Mouse (Mus musculus): Measurements from ENCODE around the gene Kpna7. TPM values are rescaled to one million over a fixed set of nuclear protein-coding genes. Genes with fewer than 3 reads are reported as not detected.
A peak's percentile ranks its signal among the peaks of the same experiment; 100 is the strongest.
"Not testable (repeated sequence)": the region's sequence is repeated elsewhere in the genome, so short reads cannot be mapped to it uniquely, and the experiment has no call there.

Gene Kpna7
- polyA plus RNA-seq, 1 experiment from 2014 or later, result not detected

DNA sequence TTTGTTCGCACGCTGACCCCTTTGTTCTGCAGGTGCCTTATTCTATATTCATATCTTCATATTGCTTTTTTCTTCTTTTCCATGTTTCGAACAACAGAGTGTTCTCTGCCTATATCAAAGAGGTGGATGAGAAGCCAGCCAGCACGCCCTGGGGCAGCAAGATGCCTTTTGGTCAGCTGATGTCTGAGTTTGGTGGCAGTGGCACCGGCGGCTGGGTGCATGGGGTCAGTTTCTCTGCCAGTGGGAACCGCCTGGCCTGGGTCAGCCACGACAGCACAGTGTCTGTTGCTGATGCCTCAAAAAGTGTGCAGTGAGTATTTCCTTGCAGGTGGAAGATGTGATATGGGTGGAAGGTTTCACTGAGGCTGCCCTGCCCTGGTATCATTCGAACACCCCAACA, 17.1 kb upstream of the Kpna7 start:
- no peak overlapping the region for H3K27ac ChIP-seq
- H3K4me3 ChIP-seq (replicated peaks), result no peak overlapping the region
- no peaks in the 10 kb centered on the region for H3K27me3 ChIP-seq
- H3K4me1 ChIP-seq, result no peaks in the 10 kb centered on the region
- no peak overlapping the region for H3K9ac ChIP-seq
- ATAC-seq (replicated peaks; ENCODE audit: low FRiP score), result no peak
- WGBS, result 95% methylated on average over 9 of the region's 9 CpGs
- no peak overlapping the region for H3K4me2 ChIP-seq
- H3K36me3 ChIP-seq, result peaks cover 99% of the 10 kb centered on the region
- no peaks in the 10 kb centered on the region for H3K9me3 ChIP-seq (replicated peaks)

DNA sequence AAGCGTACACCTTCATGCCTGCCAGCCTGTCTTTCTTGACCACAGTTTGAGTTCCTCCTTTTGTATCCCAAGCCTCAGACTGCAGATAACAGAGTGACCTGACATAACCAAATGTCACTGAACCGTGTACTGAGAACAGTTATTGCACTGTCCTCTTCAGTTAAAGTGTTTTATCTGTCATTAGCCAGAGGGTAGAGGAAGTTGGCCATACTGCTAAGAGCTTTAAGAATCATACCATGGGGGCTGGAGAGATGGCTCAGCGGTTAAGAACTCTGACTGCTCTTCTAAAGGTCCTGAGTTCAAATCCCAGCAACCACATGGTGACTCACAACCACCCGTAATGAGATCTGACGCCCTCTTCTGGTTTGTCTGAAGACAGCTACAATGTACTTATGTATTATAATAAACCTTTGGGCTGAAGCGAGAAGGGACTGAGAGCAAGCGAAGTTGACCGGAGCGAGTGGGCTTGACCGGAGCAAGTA, 14.6 kb upstream of the Kpna7 start:
- H3K27me3 ChIP-seq, result no peaks in the 10 kb centered on the region
- H3K4me2 ChIP-seq, result no peak overlapping the region
- H3K9me3 ChIP-seq (replicated peaks), result no peaks in the 10 kb centered on the region
- no peak overlapping the region for H3K27ac ChIP-seq
- no peak overlapping the region for H3K4me3 ChIP-seq (replicated peaks)
- ATAC-seq (replicated peaks; ENCODE audit: low FRiP score), result no peak
- no peak overlapping the region for H3K9ac ChIP-seq
- H3K36me3 ChIP-seq, result peaks cover 99% of the 10 kb centered on the region
- H3K4me1 ChIP-seq, result no peaks in the 10 kb centered on the region
- WGBS, result 93% methylated on average over 10 of the region's 10 CpGs

- no peak overlapping the region for H3K4me2 ChIP-seq
- no peak overlapping the region for H3K27ac ChIP-seq
- H3K4me3 ChIP-seq (replicated peaks), result no peak overlapping the region
- H3K9ac ChIP-seq, result no peak overlapping the region
- H3K9me3 ChIP-seq (replicated peaks), result no peaks in the 10 kb centered on the region
- 82% methylated on average over 4 of the region's 4 CpGs for WGBS
- no peak for ATAC-seq (replicated peaks; ENCODE audit: low FRiP score)
- H3K27me3 ChIP-seq, result no peaks in the 10 kb centered on the region
- peaks cover 99% of the 10 kb centered on the region for H3K36me3 ChIP-seq
- H3K4me1 ChIP-seq, result no peaks in the 10 kb centered on the region
Measured at GRCm38 (mm10) chr5:145096195-145096594, 12.4 kb upstream of the Kpna7 start.

GRCm38 (mm10) chr5:145089878-145090277, 6.0 kb upstream of the Kpna7 start:
- WGBS, result 92% methylated on average over 3 of the region's 3 CpGs
- no peak for ATAC-seq (replicated peaks; ENCODE audit: low FRiP score)
- H3K4me3 ChIP-seq (replicated peaks), result no peak overlapping the region

DNA sequence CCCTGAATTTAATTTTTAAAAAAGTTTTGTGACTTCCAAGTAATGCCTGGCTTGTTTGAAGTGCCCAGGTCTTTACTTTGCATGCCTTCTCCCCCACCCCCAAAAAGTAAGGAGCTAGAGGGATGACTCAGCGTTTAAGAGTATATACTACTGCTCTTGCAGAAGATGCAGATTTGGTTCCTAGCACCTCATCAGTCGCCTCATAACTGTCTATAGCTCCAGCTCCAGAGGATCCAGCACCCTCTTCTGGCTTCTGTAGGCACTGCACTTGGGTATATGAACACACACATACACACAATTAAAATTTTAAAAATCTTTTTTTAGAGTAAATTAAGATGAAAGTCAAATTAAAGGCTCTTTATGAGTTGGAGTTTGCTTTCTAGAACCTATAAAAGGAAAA, 4.4 kb upstream of the Kpna7 start:
- Histone ChIP-seq H3K9me3 (replicated peaks) (no peaks in the 10 kb centered on the region), H3K4me1 (peaks cover 15% of the 10 kb centered on the region), H3K27ac (no peak overlapping the region), H3K27me3 (no peaks in the 10 kb centered on the region), H3K4me2 (no peak overlapping the region), H3K9ac (no peak overlapping the region), H3K4me3 (replicated peaks) (no peak overlapping the region), H3K36me3 (peaks cover 43% of the 10 kb centered on the region)
- WGBS, result 93% methylated on average over 2 of the region's 2 CpGs
- ATAC-seq (replicated peaks; ENCODE audit: low FRiP score), result no peak

More at GRCm38 (mm10) chr5:145089878-145090277, 6.0 kb upstream of the Kpna7 start:
- Histone ChIP-seq H3K9ac (no peak overlapping the region), H3K27ac (no peak overlapping the region), H3K9me3 (replicated peaks) (no peaks in the 10 kb centered on the region), H3K36me3 (peaks cover 60% of the 10 kb centered on the region), H3K4me1 (peaks cover 4% of the 10 kb centered on the region), H3K27me3 (no peaks in the 10 kb centered on the region), H3K4me2 (no peak overlapping the region)

- Histone ChIP-seq H3K4me1 (peaks cover 15% of the 10 kb centered on the region), H3K36me3 (peaks cover 21% of the 10 kb centered on the region; the same call in 1 of the 2 replicates), H3K4me3 (replicated peaks) (peak overlapping the region; percentile 95), H3K27me3 (no peaks in the 10 kb centered on the region), H3K4me2 (peak overlapping the region; percentile 78), H3K9me3 (replicated peaks) (no peaks in the 10 kb centered on the region), H3K27ac (no peak overlapping the region), H3K9ac (peak overlapping the region; percentile 99)
- no peak for ATAC-seq (replicated peaks; ENCODE audit: low FRiP score)
- WGBS, result 66% methylated on average over 2 of the region's 2 CpGs
Measured at GRCm38 (mm10) chr5:145084822-145085221, 992 bp upstream of the Kpna7 start.

DNA sequence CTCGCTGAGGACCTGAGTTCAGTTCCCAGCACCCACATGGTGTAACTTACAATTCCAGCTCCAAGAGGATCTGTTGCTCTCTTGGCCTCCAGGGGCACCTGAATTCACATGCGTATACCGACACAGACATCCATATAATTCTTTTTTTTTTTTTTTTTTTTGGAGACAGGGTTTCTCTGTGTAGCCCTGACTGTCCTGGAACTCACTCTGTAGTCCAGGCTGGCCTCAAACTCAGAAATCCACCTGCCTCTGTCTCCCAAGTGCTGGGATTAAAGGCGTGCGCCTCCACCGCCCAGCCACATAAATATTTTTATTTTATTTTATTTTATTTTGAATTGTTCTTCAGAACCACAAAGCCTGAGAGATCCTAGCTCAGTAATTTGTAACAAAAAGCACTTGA, 629 bp downstream of the Kpna7 start:
- peak overlapping the region; percentile 95 for H3K4me3 ChIP-seq (replicated peaks)
- H3K27ac ChIP-seq, result peak overlapping the region; percentile 79
- H3K27me3 ChIP-seq; H3K9me3 ChIP-seq (replicated peaks): not testable (repeated sequence)
- peaks cover 15% of the 10 kb centered on the region for H3K4me1 ChIP-seq
- peak overlapping the region; percentile 99 for H3K9ac ChIP-seq
- peaks cover 14% of the 10 kb centered on the region; the same call in 1 of the 2 replicates for H3K36me3 ChIP-seq
- peak; percentile 14; the same call in 1 of the 2 replicates for ATAC-seq (replicated peaks; ENCODE audit: low FRiP score)
- peak overlapping the region; percentile 78 for H3K4me2 ChIP-seq
- 50% methylated on average over 6 of the region's 6 CpGs for WGBS

GRCm38 (mm10) chr5:145081866-145082613, 1.8 kb downstream of the Kpna7 start:
- H3K36me3 ChIP-seq, result 0 out of 2 replicates have a peak, but pooled peaks cover 6% of the 10 kb centered on the region
- H3K4me3 ChIP-seq (replicated peaks), result no peak overlapping the region
- H3K4me1 ChIP-seq, result peaks cover 15% of the 10 kb centered on the region
- no peak for ATAC-seq (replicated peaks; ENCODE audit: low FRiP score)
- H3K27me3 ChIP-seq, result no peaks in the 10 kb centered on the region
- no peak overlapping the region for H3K4me2 ChIP-seq
- H3K27ac ChIP-seq, result no peak overlapping the region
- H3K9ac ChIP-seq, result no peak overlapping the region
- no peaks in the 10 kb centered on the region for H3K9me3 ChIP-seq (replicated peaks)
- 87% methylated on average over 10 of the region's 10 CpGs for WGBS

DNA sequence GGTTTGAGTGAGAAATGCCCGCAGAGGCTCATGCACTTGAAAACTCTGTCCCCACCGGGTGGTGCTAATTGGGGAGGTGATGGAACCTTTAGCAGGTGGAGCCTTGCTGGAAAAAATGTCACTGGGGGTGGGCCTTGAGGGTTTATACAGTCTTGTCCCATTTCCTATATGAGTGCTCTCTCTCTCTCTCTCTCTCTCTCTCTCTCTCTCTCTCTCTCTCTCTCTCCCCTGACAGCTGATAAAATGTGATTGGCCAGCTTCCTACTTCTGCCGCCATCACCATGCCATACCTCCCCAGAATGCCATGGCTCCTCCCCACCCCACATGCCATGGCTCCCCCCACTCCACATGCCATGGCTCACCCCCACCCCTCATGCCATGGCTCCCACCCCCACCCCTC, 8.7 kb downstream of the Kpna7 start:
- Histone ChIP-seq H3K27ac (no peak overlapping the region), H3K9ac (no peak overlapping the region), H3K4me3 (replicated peaks) (no peak overlapping the region), H3K36me3 (no peaks in the 10 kb centered on the region), H3K4me1 (no peaks in the 10 kb centered on the region), H3K27me3 (no peaks in the 10 kb centered on the region), H3K9me3 (replicated peaks) (no peaks in the 10 kb centered on the region), H3K4me2 (no peak overlapping the region)
- ATAC-seq (replicated peaks; ENCODE audit: low FRiP score), result no peak
- WGBS, result 60% methylated on average over 3 of the region's 3 CpGs

GRCm38 (mm10) chr5:145071342-145071741, 12.5 kb downstream of the Kpna7 start:
- 60% methylated on average over 6 of the region's 6 CpGs for WGBS
- no peaks in the 10 kb centered on the region for H3K9me3 ChIP-seq (replicated peaks)
- no peak overlapping the region for H3K27ac ChIP-seq
- H3K36me3 ChIP-seq, result no peaks in the 10 kb centered on the region
- H3K27me3 ChIP-seq, result peaks cover 3% of the 10 kb centered on the region; the same call in 1 of the 2 replicates
- no peak for ATAC-seq (replicated peaks; ENCODE audit: low FRiP score)
- no peak overlapping the region for H3K4me2 ChIP-seq
- no peak overlapping the region for H3K4me3 ChIP-seq (replicated peaks)
- no peaks in the 10 kb centered on the region for H3K4me1 ChIP-seq
- no peak overlapping the region for H3K9ac ChIP-seq

DNA sequence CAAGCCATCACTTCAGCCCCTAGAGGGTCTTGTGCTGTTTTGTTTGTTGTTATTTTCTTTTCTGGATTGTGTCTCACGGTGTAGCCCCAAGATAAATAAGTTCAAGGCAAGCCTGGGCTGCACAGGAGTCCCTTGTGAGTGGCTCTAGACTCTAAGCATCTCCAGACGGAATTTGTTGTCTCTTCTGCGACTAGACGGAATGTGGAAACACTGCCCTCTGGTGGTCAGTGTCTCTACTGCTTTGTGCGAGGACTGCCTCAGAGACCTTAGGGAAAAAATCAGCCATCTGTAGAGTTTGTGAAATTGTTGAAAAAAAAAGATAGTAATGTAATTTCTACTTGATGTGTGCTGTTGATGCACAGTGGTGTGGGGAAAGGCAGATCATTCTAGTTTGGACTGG, 14.1 kb downstream of the Kpna7 start:
- 0% methylated on average over 5 of the region's 5 CpGs for WGBS
- Histone ChIP-seq H3K27ac (no peak overlapping the region), H3K4me3 (replicated peaks) (no peak overlapping the region), H3K4me1 (no peaks in the 10 kb centered on the region), H3K27me3 (peaks cover 3% of the 10 kb centered on the region; the same call in 1 of the 2 replicates), H3K36me3 (no peaks in the 10 kb centered on the region), H3K9ac (no peak overlapping the region), H3K9me3 (replicated peaks) (no peaks in the 10 kb centered on the region), H3K4me2 (no peak overlapping the region)
- peak; percentile 40; the same call in 1 of the 2 replicates for ATAC-seq (replicated peaks; ENCODE audit: low FRiP score)

- Histone ChIP-seq H3K4me1 (no peaks in the 10 kb centered on the region), H3K27ac (no peak overlapping the region), H3K9me3 (replicated peaks) (no peaks in the 10 kb centered on the region), H3K36me3 (no peaks in the 10 kb centered on the region), H3K4me2 (no peak overlapping the region), H3K9ac (no peak overlapping the region), H3K4me3 (replicated peaks) (no peak overlapping the region), H3K27me3 (peaks cover 3% of the 10 kb centered on the region; the same call in 1 of the 2 replicates)
- 50% methylated on average over 3 of the region's 3 CpGs for whole genome bisulfite sequencing
- no peak for ATAC-seq (replicated peaks; ENCODE audit: low FRiP score)
Measured at GRCm38 (mm10) chr5:145068863-145069262, 15.0 kb downstream of the Kpna7 start.

Data from kidney, embryonic 15.5 days (tissue).